Mouse (Mus musculus) E14TG2a.4 (cell line): Measurements from ENCODE around the gene Tysnd1.

Experiments
- CTCF ChIP-seq: conservative IDR thresholded peaks from 2 replicates; pipeline ENCODE4 v1.5.1; 2014; ENCODE audit warnings: low read length
- NANOG ChIP-seq: IDR thresholded peaks from 2 replicates; pipeline ENCODE4 v1.6.1; 2014; ENCODE audit warnings: borderline replicate concordance, low read length, mixed read lengths
- POU5F1 ChIP-seq: IDR thresholded peaks from 2 replicates; pipeline ENCODE4 v1.6.1; 2014; ENCODE audit warnings: low read length, borderline replicate concordance

GRCm38 (mm10) chr10:61713601-61714000, 18.3 kb downstream of the Tysnd1 start:
- TF ChIP-seq CTCF (no peak), POU5F1 (no peak), NANOG (no peak)
